Mouse (Mus musculus) embryonic facial prominence, embryonic 15.5 days (tissue): Measurements from ENCODE around the gene Zfp747. TPM values are rescaled to one million over a fixed set of nuclear protein-coding genes. Genes with fewer than 3 reads are reported as not detected.
A peak's percentile ranks its signal among the peaks of the same experiment; 100 is the strongest.
"Not testable (repeated sequence)": the region's sequence is repeated elsewhere in the genome, so short reads cannot be mapped to it uniquely, and the experiment has no call there.

Experiments used
- ATAC-seq: fragments of 200-750 bp; cut with Nextera tagmentation; 2 replicates; pipeline ENCODE4 v1.8.0; 2017; ENCODE audit warnings: low read depth, moderate TSS enrichment; ENCODE audit not compliant: insufficient number of reproducible peaks, low FRiP score, low TSS enrichment
- H3K27ac ChIP-seq: fragments of 300-500 bp; sonication (generic); replicated peaks from 2 replicates; pipeline ENCODE4 v1.5.1; 2015; ENCODE audit warnings: mild to moderate bottlenecking, inconsistent platforms
- H3K27me3 ChIP-seq: fragments of 300-500 bp; sonication (generic); 2 replicates; pipeline ENCODE4 v1.6.1; 2015; ENCODE audit warnings: inconsistent platforms
- H3K36me3 ChIP-seq: fragments of 300-500 bp; sonication (generic); 2 replicates; pipeline ENCODE4 v1.6.1; 2015; ENCODE audit warnings: mild to moderate bottlenecking, inconsistent platforms
- H3K4me1 ChIP-seq: fragments of 300-500 bp; sonication (generic); 2 replicates; pipeline ENCODE4 v1.6.1; 2015; ENCODE audit warnings: inconsistent platforms
- H3K4me2 ChIP-seq: fragments of 300-500 bp; sonication (generic); replicated peaks from 2 replicates; pipeline ENCODE4 v1.6.1; 2015; ENCODE audit warnings: mild to moderate bottlenecking, inconsistent platforms
- H3K4me3 ChIP-seq: fragments of 300-500 bp; sonication (generic); replicated peaks from 2 replicates; pipeline ENCODE4 v1.5.1; 2015; ENCODE audit warnings: mild to moderate bottlenecking, inconsistent platforms
- H3K9ac ChIP-seq: fragments of 300-500 bp; sonication (generic); 2 replicates; pipeline ENCODE4 v1.6.1; 2015; ENCODE audit warnings: inconsistent platforms
- H3K9me3 ChIP-seq: fragments of 300-500 bp; sonication (generic); replicated peaks from 2 replicates; pipeline ENCODE4 v1.6.1; 2016; ENCODE audit warnings: inconsistent platforms
- WGBS: fragments of 180-500 bp; shearing (Covaris S2); methylation state at CpG from one replicate; pipeline ENCODE4 v1.1.7; 2015; 5-methylcytosine and 5-hydroxymethylcytosine counted together
- polyA plus RNA-seq: library from polyadenylated mRNA; unstranded; fragments of >200 nt; fragmentation: Nextera tagmentation; extraction: Ambion mirVana; gene quantifications from 2 replicates; pipeline ENCODE4 v1.2.1, GENCODE M21; 2015

Zfp747 gene
- polyA plus RNA-seq, 1 experiment from 2014 or later, result 10.6 TPM

GRCm38 (mm10) chr7:127345512-127346325 lies 30.1 kb downstream of the Zfp747 start, which contains the start of gene Zfp768:
TSS of gene Zfp768 (minus strand) at chr7:127345589.
- under 1% methylated on average over 74 of the region's 76 CpGs for WGBS
- Histone ChIP-seq H3K9ac (peak within 1 kb of the TSS; percentile 87), H3K4me3 (peak within 1 kb of the TSS; percentile 88), H3K4me1 (peaks cover 23% of the 10 kb centered on the region), H3K4me2 (peak within 1 kb of the TSS; percentile 75), H3K27me3 (no peaks in the 10 kb centered on the region), H3K9me3 (no peaks in the 10 kb centered on the region), H3K27ac (peak within 1 kb of the TSS; percentile 95), H3K36me3 (peaks cover 18% of the 10 kb centered on the region)
- ATAC-seq, result peak; percentile 93

DNA sequence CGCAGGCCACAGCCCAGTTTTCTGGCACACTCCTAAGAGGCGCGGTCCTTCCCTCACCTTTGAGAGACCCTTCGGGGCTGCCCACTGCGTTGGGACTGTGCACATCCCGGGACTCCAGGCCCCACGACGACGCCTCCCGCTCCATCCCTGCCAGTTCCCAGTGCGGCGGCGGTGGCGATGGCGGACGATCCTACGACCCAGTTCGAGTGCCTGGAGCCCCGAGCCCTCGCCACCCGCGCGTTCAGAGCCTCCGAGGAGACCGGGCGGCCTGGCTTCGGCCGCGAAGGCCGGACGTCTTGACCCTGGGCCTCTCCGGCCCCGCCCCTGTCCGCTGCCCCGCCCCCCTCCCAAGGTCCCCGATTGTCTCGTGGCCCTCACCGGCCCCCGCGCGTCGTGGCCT lies 30.8 kb downstream of the Zfp747 start:
- Histone ChIP-seq H3K4me3 (peak overlapping the region; percentile 88), H3K27me3 (no peaks in the 10 kb centered on the region), H3K4me1 (peaks cover 23% of the 10 kb centered on the region), H3K9me3 (no peaks in the 10 kb centered on the region), H3K36me3 (peaks cover 18% of the 10 kb centered on the region), H3K27ac (peak overlapping the region; percentile 95), H3K4me2 (peak overlapping the region; percentile 75), H3K9ac (peak overlapping the region; percentile 87)
- WGBS, result under 1% methylated on average over 41 of the region's 42 CpGs
- peak; percentile 58; the same call in 1 of the 2 replicates for ATAC-seq

GRCm38 (mm10) chr7:127344371-127344770 lies 31.5 kb downstream of the Zfp747 start:
- peaks cover 23% of the 10 kb centered on the region for H3K4me1 ChIP-seq

DNA sequence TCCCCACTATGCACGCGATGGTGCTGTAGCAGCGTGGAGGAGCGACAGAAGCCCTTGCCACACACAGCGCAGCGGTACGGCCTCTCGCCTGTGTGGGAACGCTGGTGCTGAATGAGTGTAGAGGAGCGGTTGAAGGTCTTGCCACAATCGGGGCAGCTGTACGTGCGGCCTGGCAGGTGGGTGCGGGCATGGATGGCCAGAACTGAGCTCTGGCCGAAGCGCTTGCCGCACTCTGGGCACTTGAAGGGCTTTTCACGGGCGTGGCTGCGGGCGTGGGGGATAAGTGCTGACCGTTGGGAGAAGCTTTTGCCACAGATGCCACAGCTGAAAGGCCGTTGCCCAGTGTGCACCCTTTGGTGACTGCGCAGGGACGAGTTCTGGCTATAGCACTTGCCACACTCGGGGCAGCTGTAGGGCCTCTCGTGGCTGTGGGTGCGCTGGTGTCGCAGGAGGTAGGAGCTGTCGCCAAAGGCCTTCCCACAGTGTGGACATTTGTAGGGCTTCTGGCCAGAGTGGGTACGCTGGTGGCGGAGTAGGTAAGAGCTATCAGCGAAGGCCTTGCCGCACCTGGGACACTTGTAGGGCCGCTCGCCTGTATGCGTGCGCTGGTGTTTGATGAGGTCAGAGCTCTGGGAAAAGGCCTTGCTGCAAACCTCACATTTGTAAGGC lies 32.4 kb downstream of the Zfp747 start:
- 0 out of 2 replicates have a peak overlapping the region, but pooled peaks have one; percentile 88 for H3K4me3 ChIP-seq
- WGBS, result 94% methylated on average over 38 of the region's 38 CpGs
- no peak for ATAC-seq

More at GRCm38 (mm10) chr7:127344371-127344770, 31.5 kb downstream of the Zfp747 start:
- H3K4me3 ChIP-seq, result peak overlapping the region; percentile 88
- ATAC-seq, result no peak
- no peaks in the 10 kb centered on the region for H3K9me3 ChIP-seq
- peak overlapping the region; percentile 87 for H3K9ac ChIP-seq
- H3K36me3 ChIP-seq, result peaks cover 18% of the 10 kb centered on the region
- WGBS, result 89% methylated on average over 8 of the region's 8 CpGs
- no peaks in the 10 kb centered on the region for H3K27me3 ChIP-seq
- no peak overlapping the region for H3K27ac ChIP-seq
- H3K4me2 ChIP-seq, result peak overlapping the region; percentile 75

GRCm38 (mm10) chr7:127342888-127343287 lies 33.0 kb downstream of the Zfp747 start:
- H3K27ac ChIP-seq, result no peak overlapping the region
- peaks cover 23% of the 10 kb centered on the region for H3K4me1 ChIP-seq
- no peak for ATAC-seq
- H3K4me2 ChIP-seq, result no peak overlapping the region
- H3K36me3 ChIP-seq, result peaks cover 18% of the 10 kb centered on the region
- 95% methylated on average over 7 of the region's 7 CpGs for WGBS
- no peak overlapping the region for H3K4me3 ChIP-seq
- H3K9ac ChIP-seq, result no peak overlapping the region
- no peaks in the 10 kb centered on the region for H3K27me3 ChIP-seq
- no peaks in the 10 kb centered on the region for H3K9me3 ChIP-seq

More for the DNA sequence above, 32.4 kb downstream of the Zfp747 start:
- Histone ChIP-seq H3K4me1 (peaks cover 23% of the 10 kb centered on the region), H3K27me3 (no peaks in the 10 kb centered on the region), H3K9me3 (no peaks in the 10 kb centered on the region), H3K9ac (no peak overlapping the region), H3K4me2 (no peak overlapping the region), H3K27ac (no peak overlapping the region), H3K36me3 (peaks cover 18% of the 10 kb centered on the region)

DNA sequence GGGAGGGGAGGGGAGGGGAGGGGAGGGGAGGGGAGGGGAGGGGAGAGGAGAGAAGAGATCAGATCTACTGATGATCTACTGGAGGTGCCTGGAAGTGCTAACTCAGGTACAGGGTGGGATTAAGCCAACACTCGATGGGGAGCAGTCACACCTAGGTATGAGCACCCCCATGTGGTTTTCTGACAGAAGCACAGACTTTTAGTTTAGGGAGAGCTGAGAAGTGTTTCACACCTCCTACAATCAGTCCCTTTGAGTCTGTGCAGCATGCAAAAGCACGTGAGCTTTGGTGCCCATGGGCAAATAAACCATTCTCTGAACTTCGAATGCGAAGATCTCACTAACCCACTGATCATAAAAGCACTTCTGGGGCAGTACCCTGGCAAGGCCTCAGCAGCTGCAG lies 33.5 kb downstream of the Zfp747 start:
- no peak overlapping the region for H3K4me2 ChIP-seq
- H3K9me3 ChIP-seq, result no peaks in the 10 kb centered on the region
- WGBS, result 71% methylated on average over 4 of the region's 4 CpGs
- ATAC-seq, result no peak
- H3K4me1 ChIP-seq, result peaks cover 23% of the 10 kb centered on the region
- peaks cover 18% of the 10 kb centered on the region for H3K36me3 ChIP-seq
- H3K4me3 ChIP-seq, result no peak overlapping the region
- no peak overlapping the region for H3K9ac ChIP-seq
- no peaks in the 10 kb centered on the region for H3K27me3 ChIP-seq
- H3K27ac ChIP-seq, result no peak overlapping the region

GRCm38 (mm10) chr7:127341861-127342260 lies 34.0 kb downstream of the Zfp747 start:
- not testable (repeated sequence) for H3K27ac ChIP-seq, H3K4me3 ChIP-seq, ATAC-seq, H3K27me3 ChIP-seq, H3K4me2 ChIP-seq, H3K9ac ChIP-seq, H3K9me3 ChIP-seq
- H3K4me1 ChIP-seq, result peaks cover 19% of the 10 kb centered on the region
- 94% methylated on average over 6 of the region's 6 CpGs for WGBS
- H3K36me3 ChIP-seq, result peaks cover 18% of the 10 kb centered on the region

- Histone ChIP-seq H3K36me3 (peaks cover 18% of the 10 kb centered on the region), H3K9me3 (no peaks in the 10 kb centered on the region), H3K27me3 (no peaks in the 10 kb centered on the region), H3K27ac (no peak overlapping the region), H3K4me1 (peaks cover 15% of the 10 kb centered on the region), H3K4me2 (no peak overlapping the region), H3K9ac (no peak overlapping the region), H3K4me3 (no peak overlapping the region)
- WGBS, result 89% methylated on average over 8 of the region's 8 CpGs
- no peak for ATAC-seq
Measured at GRCm38 (mm10) chr7:127341356-127341755, 34.5 kb downstream of the Zfp747 start.

- no peaks in the 10 kb centered on the region for H3K9me3 ChIP-seq
- no peak overlapping the region for H3K4me2 ChIP-seq
- no peak overlapping the region for H3K4me3 ChIP-seq
- no peak overlapping the region for H3K9ac ChIP-seq
- H3K4me1 ChIP-seq, result no peaks in the 10 kb centered on the region
- no peak for ATAC-seq
- no peak overlapping the region for H3K27ac ChIP-seq
- H3K27me3 ChIP-seq, result no peaks in the 10 kb centered on the region
- WGBS, result 37% methylated on average over 4 of the region's 4 CpGs
- peaks cover 8% of the 10 kb centered on the region for H3K36me3 ChIP-seq
Measured at GRCm38 (mm10) chr7:127337636-127338035, 38.2 kb downstream of the Zfp747 start.

GRCm38 (mm10) chr7:127335604-127336003 lies 40.2 kb downstream of the Zfp747 start:
- Histone ChIP-seq H3K9ac (no peak overlapping the region), H3K4me1 (no peaks in the 10 kb centered on the region), H3K36me3 (no peaks in the 10 kb centered on the region), H3K27me3 (no peaks in the 10 kb centered on the region), H3K9me3 (no peaks in the 10 kb centered on the region), H3K4me2 (no peak overlapping the region), H3K27ac (no peak overlapping the region), H3K4me3 (no peak overlapping the region)
- no peak for ATAC-seq
- WGBS, result 85% methylated on average over 4 of the region's 4 CpGs

- no peak for ATAC-seq
Measured at GRCm38 (mm10) chr7:127333240-127333639, 42.6 kb downstream of the Zfp747 start.

More at GRCm38 (mm10) chr7:127333240-127333639, 42.6 kb downstream of the Zfp747 start:
- Histone ChIP-seq H3K9ac (no peak overlapping the region), H3K4me2 (no peak overlapping the region), H3K4me1 (no peaks in the 10 kb centered on the region), H3K9me3 (no peaks in the 10 kb centered on the region), H3K27me3 (no peaks in the 10 kb centered on the region), H3K27ac (no peak overlapping the region), H3K4me3 (no peak overlapping the region), H3K36me3 (no peaks in the 10 kb centered on the region)
- 88% methylated on average over 6 of the region's 6 CpGs for WGBS
